ENCODE assay signal across 8 mouse cellular contexts in genomic region chr19:55060964-55061363, GRCm38 (mm10).
DNase-seq lines count a peak whose midpoint lies in the region; ATAC-seq and TF ChIP-seq lines count a peak whose summit lies in the region.

No protein-coding gene starts in this region.

- H3K9me3 ChIP-seq in intestine, embryonic 15.5 days = no peaks in the 10 kb centered on the region

- DNase-seq in urinary bladder, postnatal 14 days (ENCODE audit: low spot score) = peak; percentile 75
- DNase-seq in urinary bladder, postnatal 10 days (ENCODE audit: low spot score) = no peak
- peak; percentile 20 to 29 for DNase-seq in gastrocnemius, adult 8-10 months (ENCODE audit: low spot score in 2 of 2)
- DNase-seq in left cerebral cortex, postnatal 14 days (ENCODE audit: low spot score in 2 of 2) = peak; percentile 75 to 84
- peak; percentile 70 for DNase-seq in right cerebral cortex, postnatal 25 days

- TF ChIP-seq CTCF in cortical plate, adult 2 months (IDR thresholded peaks at IDR 0.05; ENCODE audit: extremely low read depth, insufficient read depth, low read length) = peak; percentile 92

- peak overlapping the region; percentile 62 for H3K4me2 ChIP-seq in intestine, embryonic 15.5 days (replicated peaks)

- no peak for TF ChIP-seq POLR2A in cortical plate, adult 2 months (IDR thresholded peaks at IDR 0.05; ENCODE audit: extremely low read depth, insufficient read depth, low read length)

- 4% methylated on average over 7 of the region's 7 CpGs for WGBS in intestine, embryonic 15.5 days

- H3K4me1 ChIP-seq in cortical plate, adult 2 months (ENCODE audit: control insufficient read depth, insufficient read depth, low read length) = no peaks in the 10 kb centered on the region
- H3K4me1 ChIP-seq in intestine, embryonic 15.5 days (replicated peaks) = peaks cover 14% of the 10 kb centered on the region; the same call in 1 of the 2 replicates

- ATAC-seq in intestine, embryonic 15.5 days = peak; percentile 60; the same call in 1 of the 2 replicates
- ATAC-seq in megakaryocyte progenitor cell, adult 5-6 weeks (replicated peaks; ENCODE audit: poor library complexity) = peak; percentile 76

- 0 out of 2 replicates have a peak, but pooled peaks cover under 1% of the 10 kb centered on the region for H3K36me3 ChIP-seq in intestine, embryonic 15.5 days

- no peak overlapping the region for H3K27ac ChIP-seq in cortical plate, adult 2 months (ENCODE audit: insufficient read depth, low read length)
- H3K27ac ChIP-seq in intestine, embryonic 15.5 days = no peak overlapping the region

- no peaks in the 10 kb centered on the region for H3K27me3 ChIP-seq in intestine, embryonic 15.5 days (replicated peaks)

- H3K4me3 ChIP-seq in cortical plate, adult 2 months (ENCODE audit: insufficient read depth, low read length) = no peak overlapping the region
- H3K4me3 ChIP-seq in intestine, embryonic 15.5 days (replicated peaks) = peak overlapping the region; percentile 25

- no peak overlapping the region for H3K9ac ChIP-seq in intestine, embryonic 15.5 days

- intact Hi-C loops in left cerebral cortex, postnatal 14 days (cut with DNase I) = loop anchor here (2.0 to 10.0 kb wide), 3 partner anchors 1016 to 1296 kb away; partner anchors contain the start of gene Adra2a
